16 mouse cellular contexts compared by ENCODE assay signal in the genomic region with DNA sequence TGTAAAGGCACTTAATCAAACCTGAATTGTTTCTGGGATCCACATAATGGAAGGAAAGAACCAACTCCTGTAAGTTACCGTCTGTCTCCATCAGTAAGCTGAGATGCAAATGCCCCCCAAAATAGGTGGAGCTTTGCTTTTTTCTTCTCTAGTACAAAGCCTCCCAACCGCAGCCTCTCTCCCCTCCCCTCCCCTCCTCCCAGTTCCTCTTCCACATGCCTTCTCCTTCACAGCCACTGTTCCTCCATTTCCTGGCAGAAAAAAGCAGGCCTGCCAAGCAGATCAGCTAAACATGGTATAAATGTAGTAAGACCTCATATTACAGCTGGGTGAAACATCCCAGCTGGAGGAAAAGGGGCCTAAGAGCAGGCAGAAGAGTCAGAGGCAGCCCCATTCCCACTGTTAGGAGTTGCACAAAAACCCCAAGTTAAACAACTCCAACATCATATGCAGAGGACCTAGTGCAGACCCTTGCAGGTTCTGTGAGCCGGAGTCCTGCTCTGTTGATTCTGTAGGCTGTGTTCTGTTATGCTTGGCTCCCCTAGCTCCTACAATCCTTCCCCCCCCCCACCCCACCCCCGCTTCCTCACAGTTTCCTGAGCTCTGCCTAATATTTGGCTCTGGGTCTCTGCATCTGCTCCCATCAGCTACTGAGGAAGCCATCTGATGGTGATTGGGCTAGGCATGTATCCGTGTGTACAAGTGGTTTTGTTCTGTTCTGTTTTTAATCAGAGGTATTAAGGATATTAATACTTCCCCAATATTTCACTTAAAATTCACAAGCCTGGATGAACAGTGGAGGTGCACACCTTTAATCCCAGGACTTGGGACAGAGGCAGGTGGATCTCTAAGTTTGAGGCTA. TPM values are rescaled to one million over a fixed set of nuclear protein-coding genes. Genes with fewer than 3 reads are reported as not detected.
DNase-seq lines count a peak whose midpoint lies in the region; ATAC-seq and TF ChIP-seq lines count a peak whose summit lies in the region.
"Had no signal": no experiment of that assay in that cellular context is flagged by ENCODE, and none has a peak within 500 bp of the region (broad histone marks: within the 10 kb centered on the region; RNA-seq: fewer than 3 reads in every experiment).

No protein-coding gene starts in this region.

- peaks cover 40% of the 10 kb centered on the region; the same call in 1 of the 2 replicates for H3K36me3 ChIP-seq in ES-E14 (ENCODE audit: control insufficient read depth, insufficient read depth, low read length, poor library complexity, severe bottlenecking)
- H3K36me3 ChIP-seq in liver, postnatal 0 days (replicated peaks; ENCODE audit: insufficient read depth, low read length), result peaks cover 31% of the 10 kb centered on the region
- H3K36me3 ChIP-seq in midbrain, postnatal 0 days (ENCODE audit: insufficient read depth, low read length), result peaks cover 65% of the 10 kb centered on the region

- H3K27ac ChIP-seq in ES-E14 (ENCODE audit: insufficient read depth, low read depth, low read length, poor library complexity, severe bottlenecking), result peak overlapping the region; percentile 38; the same call in 1 of the 2 replicates
- peak overlapping the region; percentile 41 for H3K27ac ChIP-seq in liver, postnatal 0 days (ENCODE audit: low read depth)
- no peak overlapping the region for H3K27ac ChIP-seq in midbrain, postnatal 0 days (ENCODE audit: low read depth, low read length)
- H3K27ac ChIP-seq: embryonic facial prominence, embryonic 12.5 days; forebrain, embryonic 13.5 days; intestine, embryonic 15.5 days; limb, embryonic 12.5 days; midbrain, embryonic 12.5 days; neural tube, embryonic 13.5 days had no signal

- no peak overlapping the region for H3K4me3 ChIP-seq in ES-E14 (ENCODE audit: insufficient read depth in 1 of 2, low read depth in 1 of 2, low read length in 2 of 2, poor library complexity in 1 of 2, severe bottlenecking in 1 of 2)
- H3K4me3 ChIP-seq in liver, postnatal 0 days (ENCODE audit: low read depth, low read length), result no peak overlapping the region
- no peak overlapping the region for H3K4me3 ChIP-seq in midbrain, postnatal 0 days (ENCODE audit: low read depth, low read length)
- H3K4me3 ChIP-seq: embryonic facial prominence, embryonic 12.5 days; forebrain, embryonic 13.5 days; intestine, embryonic 15.5 days; limb, embryonic 12.5 days; midbrain, embryonic 12.5 days; neural tube, embryonic 13.5 days had no signal

- in situ Hi-C loops in ES-E14 (cut with MboI; ENCODE audit: low sequenced_read_pairs in 2 of 2, unreplicated experiment in 2 of 2), result no loop called here

- peak overlapping the region; percentile 43; the same call in 1 of the 2 replicates for H3K9ac ChIP-seq in ES-E14 (ENCODE audit: insufficient read depth, low read depth, low read length, poor library complexity, severe bottlenecking)
- H3K9ac ChIP-seq in liver, postnatal 0 days (replicated peaks), result no peak overlapping the region
- H3K9ac ChIP-seq in midbrain, postnatal 0 days (replicated peaks; ENCODE audit: low read length, poor library complexity, severe bottlenecking), result no peak overlapping the region
- H3K9ac ChIP-seq: embryonic facial prominence, embryonic 12.5 days; intestine, embryonic 15.5 days; limb, embryonic 12.5 days; midbrain, embryonic 12.5 days; neural tube, embryonic 13.5 days had no signal

- TF ChIP-seq EP300 in liver, postnatal 0 days (IDR thresholded peaks at IDR 0.05; ENCODE audit: low read depth), result no peak

- ATAC-seq in liver, postnatal 0 days, result no peak
- no peak for ATAC-seq in midbrain, postnatal 0 days (ENCODE audit: low FRiP score)
- ATAC-seq: forebrain, embryonic 13.5 days; intestine, embryonic 15.5 days had no signal

- no peak for TF ChIP-seq CTCF in liver, postnatal 0 days (IDR thresholded peaks at IDR 0.05; ENCODE audit: low read depth)
- no peak for TF ChIP-seq CTCF in midbrain, postnatal 0 days (IDR thresholded peaks at IDR 0.05)

- WGBS in liver, postnatal 0 days (ENCODE audit: insufficient replicate concordance), result 44% methylated on average over 5 of the region's 5 CpGs
- WGBS in midbrain, postnatal 0 days, result 68% methylated on average over 5 of the region's 5 CpGs

- H3K9me3 ChIP-seq in ES-E14 (ENCODE audit: control insufficient read depth, insufficient read depth, low read depth, low read length), result no peaks in the 10 kb centered on the region
- H3K9me3 ChIP-seq in liver, postnatal 0 days (ENCODE audit: low read length), result no peaks in the 10 kb centered on the region
- no peaks in the 10 kb centered on the region for H3K9me3 ChIP-seq in midbrain, postnatal 0 days (ENCODE audit: low read length)
- H3K9me3 ChIP-seq: embryonic facial prominence, embryonic 12.5 days; forebrain, embryonic 13.5 days; intestine, embryonic 15.5 days; limb, embryonic 12.5 days; midbrain, embryonic 12.5 days; neural tube, embryonic 13.5 days had no signal

- DNase-seq in layer of hippocampus, adult 9-11 months, result peak; percentile 53
- DNase-seq in layer of hippocampus, adult 9-10 months (ENCODE audit: low spot score), result no peak
- no peak for DNase-seq in ES-E14 (ENCODE audit: low read depth, low spot score)
- peak; percentile 35 for DNase-seq in adipocyte (ENCODE audit: low spot score)
- no peak for DNase-seq in liver, postnatal 0 days
- no peak for DNase-seq in urinary bladder, adult 2 months (ENCODE audit: low spot score)
- DNase-seq in urinary bladder, postnatal 36 days (ENCODE audit: low spot score in 2 of 2), result no peak
- no peak for DNase-seq in midbrain, postnatal 0 days (ENCODE audit: low spot score)
- DNase-seq: adrenal gland, postnatal 10 days; cerebellum, adult 18-20 months had no signal

- H3K4me1 ChIP-seq in ES-E14 (ENCODE audit: control insufficient read depth in 2 of 2, insufficient read depth in 2 of 2, low read length in 2 of 2, poor library complexity in 1 of 2), result peaks cover 5 to 14% of the 10 kb centered on the region in 2 experiments; a peak in 3 of 4 replicates
- no peaks in the 10 kb centered on the region; the same call in 1 of the 2 replicates for H3K4me1 ChIP-seq in liver, postnatal 0 days (ENCODE audit: insufficient read depth)
- H3K4me1 ChIP-seq in midbrain, postnatal 0 days (ENCODE audit: insufficient read depth, low read length), result no peaks in the 10 kb centered on the region
- H3K4me1 ChIP-seq: embryonic facial prominence, embryonic 12.5 days; forebrain, embryonic 13.5 days; intestine, embryonic 15.5 days; midbrain, embryonic 12.5 days; neural tube, embryonic 13.5 days had no signal

- no peaks in the 10 kb centered on the region for H3K27me3 ChIP-seq in liver, postnatal 0 days (ENCODE audit: insufficient read depth, low read length)
- no peaks in the 10 kb centered on the region for H3K27me3 ChIP-seq in midbrain, postnatal 0 days (ENCODE audit: insufficient read depth, low read length)
- H3K27me3 ChIP-seq: embryonic facial prominence, embryonic 12.5 days; forebrain, embryonic 13.5 days; intestine, embryonic 15.5 days; limb, embryonic 12.5 days; midbrain, embryonic 12.5 days; neural tube, embryonic 13.5 days had no signal

- no peak overlapping the region for H3K4me2 ChIP-seq in liver, postnatal 0 days (ENCODE audit: low read depth, low read length)
- no peak overlapping the region for H3K4me2 ChIP-seq in midbrain, postnatal 0 days (ENCODE audit: low read depth, low read length, poor library complexity, severe bottlenecking)
- H3K4me2 ChIP-seq: embryonic facial prominence, embryonic 12.5 days; forebrain, embryonic 13.5 days; intestine, embryonic 15.5 days; limb, embryonic 12.5 days; midbrain, embryonic 12.5 days; neural tube, embryonic 13.5 days had no signal

TF ChIP-seq in ES-E14, 5 proteins besides CTCF, POLR2A, EP300 and RAD21:
- TF ChIP-seq CHD2 (IDR thresholded peaks at IDR 0.05; ENCODE audit: low read depth, low read length) (no peak), ZNF384 (IDR thresholded peaks at IDR 0.05; ENCODE audit: low read depth, low read length) (no peak), HCFC1 (IDR thresholded peaks at IDR 0.05; ENCODE audit: borderline replicate concordance, insufficient read depth, low read length) (no peak), MAFK (IDR thresholded peaks at IDR 0.05; ENCODE audit: insufficient read depth, low read depth, low read length) (no peak), ZC3H11A (IDR thresholded peaks at IDR 0.05; ENCODE audit: borderline replicate concordance, low read depth, low read length) (no peak)

RNA-seq across cellular contexts. Expression of a gene that starts 34.2 kb away (rescaled TPM):
- total RNA-seq in ES-E14 (2012; rRNA removed), result 27.8 and 35.9 TPM in 2 replicates
- polyA plus RNA-seq in liver, postnatal 0 days (2015; fragmentation: Nextera tagmentation; extraction: Ambion mirVana), result 2.7 and 2.8 TPM in 2 replicates
- 69.8 and 84.0 TPM in 2 replicates for polyA plus RNA-seq in urinary bladder, adult 2 months (2012; rRNA removed)
- 73.6 and 84.3 TPM in 2 replicates for total RNA-seq in midbrain, postnatal 0 days (2014; rRNA removed)
- polyA plus RNA-seq in midbrain, postnatal 0 days (2015; fragmentation: Nextera tagmentation; extraction: Ambion mirVana), result 13.6 and 14.5 TPM in 2 replicates

RNA-seq across cellular contexts. Expression of a gene that starts 48.6 kb away (rescaled TPM):
- 93.0 and 118 TPM in 2 replicates for total RNA-seq in ES-E14 (2012; rRNA removed)
- 9.3 and 11.3 TPM in 2 replicates for polyA plus RNA-seq in liver, postnatal 0 days (2015; fragmentation: Nextera tagmentation; extraction: Ambion mirVana)
- 95.3 and 112 TPM in 2 replicates for polyA plus RNA-seq in urinary bladder, adult 2 months (2012; rRNA removed)
- 106 and 114 TPM in 2 replicates for total RNA-seq in midbrain, postnatal 0 days (2014; rRNA removed)
- polyA plus RNA-seq in midbrain, postnatal 0 days (2015; fragmentation: Nextera tagmentation; extraction: Ambion mirVana), result 56.6 and 61.7 TPM in 2 replicates

RNA-seq across cellular contexts. Expression of a gene that starts 48.6 kb away (rescaled TPM):
- 39.4 and 43.0 TPM in 2 replicates for total RNA-seq in ES-E14 (2012; rRNA removed)
- 3.6 and 4.3 TPM in 2 replicates for polyA plus RNA-seq in liver, postnatal 0 days (2015; fragmentation: Nextera tagmentation; extraction: Ambion mirVana)
- polyA plus RNA-seq in urinary bladder, adult 2 months (2012; rRNA removed), result 21.7 and 22.0 TPM in 2 replicates
- 4.5 and 6.2 TPM in 2 replicates for total RNA-seq in midbrain, postnatal 0 days (2014; rRNA removed)
- 6.0 and 7.2 TPM in 2 replicates for polyA plus RNA-seq in midbrain, postnatal 0 days (2015; fragmentation: Nextera tagmentation; extraction: Ambion mirVana)

RNA-seq across cellular contexts. Expression of a gene that starts 49.8 kb away (rescaled TPM):
- 2.8 and 7.4 TPM in 2 replicates for total RNA-seq in ES-E14 (2012; rRNA removed)
- polyA plus RNA-seq in liver, postnatal 0 days (2015; fragmentation: Nextera tagmentation; extraction: Ambion mirVana), result 0.45 and 0.81 TPM in 2 replicates
- 1.4 and 1.5 TPM in 2 replicates for polyA plus RNA-seq in urinary bladder, adult 2 months (2012; rRNA removed)
- total RNA-seq in midbrain, postnatal 0 days (2014; rRNA removed), result 4.4 and 7.6 TPM in 2 replicates
- 15.5 and 17.7 TPM in 2 replicates for polyA plus RNA-seq in midbrain, postnatal 0 days (2015; fragmentation: Nextera tagmentation; extraction: Ambion mirVana)

RNA-seq across cellular contexts. Expression of a gene that starts 56.1 kb away (rescaled TPM):
- total RNA-seq in ES-E14 (2012; rRNA removed), result 149 and 228 TPM in 2 replicates
- 14.1 and 17.2 TPM in 2 replicates for polyA plus RNA-seq in liver, postnatal 0 days (2015; fragmentation: Nextera tagmentation; extraction: Ambion mirVana)
- polyA plus RNA-seq in urinary bladder, adult 2 months (2012; rRNA removed), result 174 and 223 TPM in 2 replicates
- total RNA-seq in midbrain, postnatal 0 days (2014; rRNA removed), result 175 and 179 TPM in 2 replicates
- 71.4 and 73.6 TPM in 2 replicates for polyA plus RNA-seq in midbrain, postnatal 0 days (2015; fragmentation: Nextera tagmentation; extraction: Ambion mirVana)

Comparison
In these comparisons a context has a peak if more than half of its experiments do, and no peak if none do; other contexts are left out.
1. DNase-seq: peak in layer of hippocampus, adult 9-11 months (single experiment) and adipocyte (single experiment); none in layer of hippocampus, adult 9-10 months (single experiment), ES-E14 (single experiment), liver, postnatal 0 days (single experiment), urinary bladder, adult 2 months (single experiment), urinary bladder, postnatal 36 days (0 of 2) and midbrain, postnatal 0 days (single experiment).